Mouse (Mus musculus): Measurements from ENCODE around the gene Dgkz.

Dgkz gene

GRCm38 (mm10) chr2:91959544-91960410 is 15.9 kb downstream of the Dgkz start:
- DNase-seq = peak; percentile 92

- peak; percentile 94 for DNase-seq
These were observed 16.8 kb downstream of the Dgkz start for GRCm38 (mm10) chr2:91958701-91959457.

- DNase-seq = peak; percentile 80
These were observed 17.6 kb downstream of the Dgkz start for GRCm38 (mm10) chr2:91958049-91958448.

- peak; percentile 93 for DNase-seq
These were observed 18.6 kb downstream of the Dgkz start for GRCm38 (mm10) chr2:91957096-91957495.

- peak; percentile 74 for DNase-seq
These were observed 19.8 kb downstream of the Dgkz start for GRCm38 (mm10) chr2:91955875-91956274.

- DNase-seq = peak; percentile 85
These were observed 20.5 kb downstream of the Dgkz start for GRCm38 (mm10) chr2:91955121-91955591.

GRCm38 (mm10) chr2:91953825-91954224 is 21.8 kb downstream of the Dgkz start:
- peak; percentile 99 for DNase-seq

GRCm38 (mm10) chr2:91950275-91951085 is 25.2 kb downstream of the Dgkz start:
- peak; percentile 98 for DNase-seq

- DNase-seq = peak; percentile 98
These were observed 26.0 kb downstream of the Dgkz start for GRCm38 (mm10) chr2:91949411-91950274.

- DNase-seq = no peak
These were observed 26.8 kb downstream of the Dgkz start for GRCm38 (mm10) chr2:91948792-91949241.

- DNase-seq = peak; percentile 97
These were observed 27.5 kb downstream of the Dgkz start for GRCm38 (mm10) chr2:91948151-91948509.

- DNase-seq = peak; percentile 96
These were observed 28.1 kb downstream of the Dgkz start for GRCm38 (mm10) chr2:91947397-91948150.

- peak; percentile 95 for DNase-seq
These were observed 28.8 kb downstream of the Dgkz start for GRCm38 (mm10) chr2:91946836-91947235.

GRCm38 (mm10) chr2:91945483-91945882 is 30.2 kb downstream of the Dgkz start, which contains the start of gene Gm9821:
TSS of gene Gm9821 (plus strand) at chr2:91945703.
- no peak for DNase-seq

GRCm38 (mm10) chr2:91944170-91944950 is 31.3 kb downstream of the Dgkz start:
- peak; percentile 96 for DNase-seq

- DNase-seq = no peak
These were observed 33.3 kb downstream of the Dgkz start for GRCm38 (mm10) chr2:91942356-91942755.

GRCm38 (mm10) chr2:91939303-91939935 is 36.2 kb downstream of the Dgkz start:
- DNase-seq = no peak

- no peak for DNase-seq
These were observed 39.5 kb downstream of the Dgkz start for GRCm38 (mm10) chr2:91936154-91936553.

GRCm38 (mm10) chr2:91934826-91935525 is 40.7 kb downstream of the Dgkz start:
- DNase-seq = no peak

Data from heart, adult 11 months (tissue).